Mouse (Mus musculus) E14TG2a.4 (cell line): Measurements from ENCODE around the gene Cacna1a.
"Not testable (repeated sequence)": the region's sequence is repeated elsewhere in the genome, so short reads cannot be mapped to it uniquely, and the experiment has no call there.

Experiments
- H3K27me3 ChIP-seq: 2 replicates; pipeline ENCODE4 v1.6.1; 2014; ENCODE audit warnings: low read length, control low read depth; ENCODE audit not compliant: insufficient read depth
- H3K36me3 ChIP-seq: 2 replicates; pipeline ENCODE4 v1.6.1; 2014; ENCODE audit warnings: low read length, control low read depth; ENCODE audit not compliant: insufficient read depth
- H3K4me1 ChIP-seq: replicated peaks from 2 replicates; pipeline ENCODE4 v1.6.1; 2014; ENCODE audit warnings: low read depth, low read length, control low read depth
- H3K4me3 ChIP-seq: replicated peaks from 2 replicates; pipeline ENCODE4 v1.5.1; 2014; ENCODE audit warnings: mild to moderate bottlenecking, low read length
- H3K9me3 ChIP-seq: 2 replicates; pipeline ENCODE4 v1.6.1; 2014; ENCODE audit warnings: low read length, control low read depth
- CTCF ChIP-seq: conservative IDR thresholded peaks from 2 replicates; pipeline ENCODE4 v1.5.1; 2014; ENCODE audit warnings: low read length
- NANOG ChIP-seq: IDR thresholded peaks from 2 replicates; pipeline ENCODE4 v1.6.1; 2014; ENCODE audit warnings: borderline replicate concordance, low read length, mixed read lengths
- POU5F1 ChIP-seq: IDR thresholded peaks from 2 replicates; pipeline ENCODE4 v1.6.1; 2014; ENCODE audit warnings: low read length, borderline replicate concordance

Cacna1a gene

GRCm38 (mm10) chr8:84663483-84664327, 275.5 kb downstream of the Cacna1a start:
- peaks cover 43% of the 10 kb centered on the region for H3K36me3 ChIP-seq
- TF ChIP-seq NANOG (no peak), CTCF (no peak), POU5F1 (no peak)

GRCm38 (mm10) chr8:84664566-84665384, 276.5 kb downstream of the Cacna1a start:
- Histone ChIP-seq H3K9me3 (no peaks in the 10 kb centered on the region), H3K4me1 (peaks cover 46% of the 10 kb centered on the region), H3K4me3 (peak overlapping the region; percentile 99), H3K27me3 (no peaks in the 10 kb centered on the region), H3K36me3 (peaks cover 46% of the 10 kb centered on the region)
- TF ChIP-seq CTCF = no peak
- no peak for TF ChIP-seq POU5F1
- TF ChIP-seq NANOG = no peak

More at GRCm38 (mm10) chr8:84663483-84664327, 275.5 kb downstream of the Cacna1a start:
- Histone ChIP-seq H3K4me3 (peak overlapping the region; percentile 99), H3K4me1 (peaks cover 49% of the 10 kb centered on the region), H3K27me3 (no peaks in the 10 kb centered on the region), H3K9me3 (no peaks in the 10 kb centered on the region)

- Histone ChIP-seq H3K4me1 (peaks cover 49% of the 10 kb centered on the region), H3K27me3 (no peaks in the 10 kb centered on the region), H3K9me3 (no peaks in the 10 kb centered on the region), H3K4me3 (peak overlapping the region; percentile 99), H3K36me3 (peaks cover 53% of the 10 kb centered on the region)
- no peak for TF ChIP-seq CTCF
- TF ChIP-seq NANOG = no peak
- no peak for TF ChIP-seq POU5F1
Observed at GRCm38 (mm10) chr8:84665385-84665893, 277.2 kb downstream of the Cacna1a start.

GRCm38 (mm10) chr8:84668081-84668480, 279.8 kb downstream of the Cacna1a start:
- Histone ChIP-seq H3K4me3 (peak overlapping the region; percentile 14; the same call in 1 of the 2 replicates), H3K27me3 (no peaks in the 10 kb centered on the region), H3K4me1 (peaks cover 73% of the 10 kb centered on the region), H3K9me3 (no peaks in the 10 kb centered on the region), H3K36me3 (peaks cover 65% of the 10 kb centered on the region)
- TF ChIP-seq CTCF (no peak), NANOG (no peak), POU5F1 (no peak)

- Histone ChIP-seq H3K27me3 (no peaks in the 10 kb centered on the region), H3K9me3 (no peaks in the 10 kb centered on the region), H3K36me3 (peaks cover 74% of the 10 kb centered on the region), H3K4me3 (peak overlapping the region; percentile 14; the same call in 1 of the 2 replicates), H3K4me1 (peaks cover 75% of the 10 kb centered on the region)
- TF ChIP-seq NANOG = no peak
- no peak for TF ChIP-seq POU5F1
- no peak for TF ChIP-seq CTCF
Observed at GRCm38 (mm10) chr8:84668731-84669485, 280.7 kb downstream of the Cacna1a start.

GRCm38 (mm10) chr8:84670295-84671006, 282.2 kb downstream of the Cacna1a start:
- not testable (repeated sequence) for H3K9me3 ChIP-seq, H3K4me3 ChIP-seq, H3K27me3 ChIP-seq
- peaks cover 89% of the 10 kb centered on the region for H3K36me3 ChIP-seq
- peaks cover 81% of the 10 kb centered on the region for H3K4me1 ChIP-seq

- Histone ChIP-seq H3K9me3 (no peaks in the 10 kb centered on the region), H3K36me3 (peaks cover 98% of the 10 kb centered on the region), H3K27me3 (no peaks in the 10 kb centered on the region), H3K4me3 (0 out of 2 replicates have a peak overlapping the region, but pooled peaks have one; percentile 0), H3K4me1 (peaks cover 80% of the 10 kb centered on the region)
- no peak for TF ChIP-seq NANOG
- no peak for TF ChIP-seq CTCF
- TF ChIP-seq POU5F1 = no peak
Observed at GRCm38 (mm10) chr8:84677305-84677704, 289.1 kb downstream of the Cacna1a start.
